Mouse (Mus musculus) lung, postnatal 0 days (tissue): Measurements from ENCODE around the gene Atl3.

Source experiments
- CTCF ChIP-seq: IDR thresholded peaks from 2 replicates; pipeline ENCODE4 v1.5.1; 2016; ENCODE audit warnings: antibody characterized with exemption, mild to moderate bottlenecking
- EP300 ChIP-seq: IDR thresholded peaks from 2 replicates; pipeline ENCODE4 v1.6.1; 2016; ENCODE audit warnings: antibody characterized with exemption, mild to moderate bottlenecking, control low read depth

- no peak for TF ChIP-seq EP300
- TF ChIP-seq CTCF, result no peak
These were observed 48.2 kb upstream of the Atl3 start for GRCm38 (mm10) chr19:7445596-7445995.
